Comparison of ENCODE assay signal across 9 mouse cellular contexts in the genomic region with DNA sequence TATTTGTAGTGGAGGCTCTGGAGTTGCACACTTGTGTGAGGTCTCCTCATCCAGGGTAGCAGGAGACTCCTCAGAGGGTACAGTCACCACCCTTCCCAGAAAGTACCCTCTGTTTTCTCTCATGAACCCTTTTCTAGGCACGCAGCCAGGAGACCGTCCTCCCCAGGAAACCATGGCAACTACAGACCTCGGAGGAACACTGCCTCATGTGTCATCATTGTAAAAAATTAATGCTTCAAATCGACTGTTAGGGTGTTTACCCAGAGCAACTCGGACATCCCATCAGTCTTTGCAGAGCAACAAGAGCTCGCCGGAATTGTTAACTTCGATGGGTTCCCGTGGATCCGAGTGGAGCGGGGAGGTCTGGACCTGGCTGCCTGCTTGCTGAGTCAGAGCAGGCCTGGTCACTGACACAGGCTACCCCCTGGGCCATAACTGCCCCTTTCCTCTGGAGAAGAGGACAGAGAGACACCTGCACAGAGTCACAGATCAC.
DNase-seq lines count a peak whose midpoint lies in the region; ATAC-seq and TF ChIP-seq lines count a peak whose summit lies in the region.
"Had no signal": no experiment of that assay in that cellular context is flagged by ENCODE, and none has a peak within 500 bp of the region (broad histone marks: within the 10 kb centered on the region; RNA-seq: fewer than 3 reads in every experiment).

No protein-coding gene starts in this region.

- WGBS in forebrain, embryonic 10.5 days, result 83% methylated on average over 11 of the region's 11 CpGs
- WGBS in forebrain, embryonic 11.5 days, result 75% methylated on average over 11 of the region's 11 CpGs
- WGBS in forebrain, embryonic 14.5 days, result 39% methylated on average over 11 of the region's 11 CpGs
- WGBS in intestine, postnatal 0 days, result 24% methylated on average over 11 of the region's 11 CpGs
- 36% methylated on average over 11 of the region's 11 CpGs for WGBS in liver, embryonic 11.5 days
- WGBS in stomach, embryonic 14.5 days, result 6% methylated on average over 11 of the region's 11 CpGs

- H3K4me1 ChIP-seq in forebrain, embryonic 10.5 days, result peaks cover 27% of the 10 kb centered on the region
- 0 out of 2 replicates have a peak, but pooled peaks cover under 1% of the 10 kb centered on the region for H3K4me1 ChIP-seq in forebrain, embryonic 11.5 days (replicated peaks; ENCODE audit: control insufficient read depth, insufficient read depth, low read length)
- H3K4me1 ChIP-seq in forebrain, embryonic 14.5 days (ENCODE audit: control insufficient read depth, insufficient read depth, low read length), result peaks cover 6% of the 10 kb centered on the region
- H3K4me1 ChIP-seq in intestine, postnatal 0 days (replicated peaks; ENCODE audit: control insufficient read depth, insufficient read depth, low read length), result no peaks in the 10 kb centered on the region
- peaks cover 18% of the 10 kb centered on the region; the same call in 1 of the 2 replicates for H3K4me1 ChIP-seq in liver, embryonic 11.5 days (replicated peaks; ENCODE audit: control insufficient read depth, insufficient read depth, low read length)
- peaks cover 29% of the 10 kb centered on the region for H3K4me1 ChIP-seq in stomach, embryonic 14.5 days (ENCODE audit: control insufficient read depth, insufficient read depth, low read length)

- H3K36me3 ChIP-seq in forebrain, embryonic 10.5 days (replicated peaks), result no peaks in the 10 kb centered on the region
- H3K36me3 ChIP-seq in forebrain, embryonic 11.5 days (ENCODE audit: control insufficient read depth, insufficient read depth, low read length), result no peaks in the 10 kb centered on the region
- H3K36me3 ChIP-seq in forebrain, embryonic 14.5 days (ENCODE audit: control insufficient read depth, insufficient read depth, low read length), result no peaks in the 10 kb centered on the region
- H3K36me3 ChIP-seq in intestine, postnatal 0 days (ENCODE audit: control insufficient read depth, insufficient read depth), result no peaks in the 10 kb centered on the region
- H3K36me3 ChIP-seq in liver, embryonic 11.5 days (ENCODE audit: control insufficient read depth, insufficient read depth, low read length), result no peaks in the 10 kb centered on the region
- no peaks in the 10 kb centered on the region for H3K36me3 ChIP-seq in stomach, embryonic 14.5 days (ENCODE audit: control insufficient read depth, insufficient read depth, low read length)
- H3K36me3 ChIP-seq: liver, embryonic 13.5 days had no signal

- no peak overlapping the region for H3K9ac ChIP-seq in forebrain, embryonic 11.5 days (ENCODE audit: low read length)
- no peak overlapping the region for H3K9ac ChIP-seq in forebrain, embryonic 14.5 days (ENCODE audit: low read length)
- 0 out of 2 replicates have a peak overlapping the region, but pooled peaks have one; percentile 11 for H3K9ac ChIP-seq in intestine, postnatal 0 days (ENCODE audit: low read depth, low read length)
- H3K9ac ChIP-seq in liver, embryonic 11.5 days (ENCODE audit: low read depth, low read length), result no peak overlapping the region
- no peak overlapping the region for H3K9ac ChIP-seq in stomach, embryonic 14.5 days (replicated peaks; ENCODE audit: low read depth, low read length)
- H3K9ac ChIP-seq: liver, embryonic 13.5 days had no signal

- no peak for TF ChIP-seq CTCF in intestine, postnatal 0 days (IDR thresholded peaks at IDR 0.05; ENCODE audit: low read depth)

- H3K4me3 ChIP-seq in forebrain, embryonic 10.5 days, result no peak overlapping the region
- no peak overlapping the region for H3K4me3 ChIP-seq in forebrain, embryonic 11.5 days (ENCODE audit: low read depth, low read length)
- no peak overlapping the region for H3K4me3 ChIP-seq in forebrain, embryonic 14.5 days (ENCODE audit: low read depth, low read length)
- no peak overlapping the region for H3K4me3 ChIP-seq in intestine, postnatal 0 days (ENCODE audit: low read depth, low read length)
- H3K4me3 ChIP-seq in liver, embryonic 11.5 days (ENCODE audit: low read depth, low read length), result no peak overlapping the region
- no peak overlapping the region for H3K4me3 ChIP-seq in stomach, embryonic 14.5 days (ENCODE audit: low read depth, low read length)
- H3K4me3 ChIP-seq: liver, embryonic 13.5 days had no signal

- no peaks in the 10 kb centered on the region; the same call in 1 of the 2 replicates for H3K27me3 ChIP-seq in forebrain, embryonic 10.5 days (ENCODE audit: poor library complexity, severe bottlenecking)
- H3K27me3 ChIP-seq in forebrain, embryonic 11.5 days (ENCODE audit: control insufficient read depth, insufficient read depth, low read length), result no peaks in the 10 kb centered on the region
- H3K27me3 ChIP-seq in forebrain, embryonic 14.5 days (replicated peaks; ENCODE audit: control insufficient read depth, insufficient read depth, low read length), result no peaks in the 10 kb centered on the region
- H3K27me3 ChIP-seq in intestine, postnatal 0 days (replicated peaks; ENCODE audit: control insufficient read depth, insufficient read depth, low read length), result no peaks in the 10 kb centered on the region
- H3K27me3 ChIP-seq in liver, embryonic 11.5 days (replicated peaks; ENCODE audit: control insufficient read depth, insufficient read depth, low read length), result no peaks in the 10 kb centered on the region
- H3K27me3 ChIP-seq in stomach, embryonic 14.5 days (ENCODE audit: control insufficient read depth, insufficient read depth, low read length), result no peaks in the 10 kb centered on the region
- H3K27me3 ChIP-seq: liver, embryonic 13.5 days had no signal

- H3K9me3 ChIP-seq in forebrain, embryonic 10.5 days, result no peaks in the 10 kb centered on the region
- no peaks in the 10 kb centered on the region for H3K9me3 ChIP-seq in forebrain, embryonic 11.5 days (ENCODE audit: control insufficient read depth, low read length)
- H3K9me3 ChIP-seq in forebrain, embryonic 14.5 days (replicated peaks; ENCODE audit: control insufficient read depth, low read length), result no peaks in the 10 kb centered on the region
- H3K9me3 ChIP-seq in intestine, postnatal 0 days (ENCODE audit: control insufficient read depth), result no peaks in the 10 kb centered on the region
- no peaks in the 10 kb centered on the region for H3K9me3 ChIP-seq in liver, embryonic 11.5 days (ENCODE audit: control insufficient read depth, low read length)
- no peaks in the 10 kb centered on the region for H3K9me3 ChIP-seq in stomach, embryonic 14.5 days (ENCODE audit: control insufficient read depth, low read depth, low read length)
- H3K9me3 ChIP-seq: liver, embryonic 13.5 days had no signal

- no peak overlapping the region for H3K4me2 ChIP-seq in forebrain, embryonic 11.5 days (ENCODE audit: low read depth, low read length, severe bottlenecking)
- H3K4me2 ChIP-seq in forebrain, embryonic 14.5 days (ENCODE audit: low read length), result no peak overlapping the region
- H3K4me2 ChIP-seq in intestine, postnatal 0 days (replicated peaks; ENCODE audit: low read depth), result no peak overlapping the region
- H3K4me2 ChIP-seq in liver, embryonic 11.5 days, result no peak overlapping the region
- H3K4me2 ChIP-seq in stomach, embryonic 14.5 days (replicated peaks; ENCODE audit: low read depth, low read length), result 0 out of 2 replicates have a peak overlapping the region, but pooled peaks have one; percentile 5
- H3K4me2 ChIP-seq: liver, embryonic 13.5 days had no signal

- peak overlapping the region; percentile 30 for H3K27ac ChIP-seq in forebrain, embryonic 10.5 days
- no peak overlapping the region for H3K27ac ChIP-seq in forebrain, embryonic 11.5 days (ENCODE audit: low read depth, low read length)
- no peak overlapping the region for H3K27ac ChIP-seq in forebrain, embryonic 14.5 days (ENCODE audit: low read depth, low read length)
- H3K27ac ChIP-seq in intestine, postnatal 0 days (ENCODE audit: low read depth, low read length), result no peak overlapping the region
- H3K27ac ChIP-seq in liver, embryonic 11.5 days (ENCODE audit: low read depth, low read length), result peak overlapping the region; percentile 26
- peak overlapping the region; percentile 85 for H3K27ac ChIP-seq in stomach, embryonic 14.5 days (ENCODE audit: low read length)
- H3K27ac ChIP-seq: liver, embryonic 13.5 days had no signal

- no peak for ATAC-seq in forebrain, embryonic 11.5 days (replicated peaks; ENCODE audit: low FRiP score)
- peak; percentile 60 for ATAC-seq in forebrain, embryonic 14.5 days
- ATAC-seq in intestine, postnatal 0 days, result no peak
- ATAC-seq in liver, embryonic 11.5 days (replicated peaks; ENCODE audit: low FRiP score), result 0 out of 2 replicates have a peak, but pooled peaks have one; percentile 31
- ATAC-seq in stomach, embryonic 14.5 days (ENCODE audit: insufficient number of reproducible peaks, insufficient read depth, low FRiP score, low read depth), result peak; percentile 56; the same call in 1 of the 2 replicates

- DNase-seq in forebrain, embryonic 10.5 days (ENCODE audit: extremely low spot score, low spot score), result no peak
- no peak for DNase-seq in forebrain, embryonic 11.5 days (ENCODE audit: low spot score)
- peak; percentile 48 for DNase-seq in CD4-positive, CD25-positive, alpha-beta regulatory T cell, adult 2 months (ENCODE audit: low read depth, low spot score)
- DNase-seq in forebrain, embryonic 14.5 days (ENCODE audit: low spot score), result peak; percentile 62
- DNase-seq in liver, embryonic 11.5 days (ENCODE audit: low spot score), result no peak
- DNase-seq in embryo, embryonic 11 days, result no peak
- DNase-seq: liver, embryonic 13.5 days had no signal

Comparison
In these comparisons a context has a peak if more than half of its experiments do, and no peak if none do; other contexts are left out.
1. DNase-seq: peak in CD4-positive, CD25-positive, alpha-beta regulatory T cell, adult 2 months (single experiment) and forebrain, embryonic 14.5 days (single experiment); none in forebrain, embryonic 10.5 days (single experiment), forebrain, embryonic 11.5 days (single experiment), liver, embryonic 11.5 days (single experiment) and embryo, embryonic 11 days (single experiment).
2. H3K27ac ChIP-seq: peak in forebrain, embryonic 10.5 days (single experiment), liver, embryonic 11.5 days (single experiment) and stomach, embryonic 14.5 days (single experiment); none in forebrain, embryonic 11.5 days (single experiment), forebrain, embryonic 14.5 days (single experiment) and intestine, postnatal 0 days (single experiment).
3. ATAC-seq: peak in forebrain, embryonic 14.5 days (single experiment), liver, embryonic 11.5 days (single experiment) and stomach, embryonic 14.5 days (single experiment); none in forebrain, embryonic 11.5 days (single experiment) and intestine, postnatal 0 days (single experiment).